Mouse (Mus musculus): ENCODE measurements around the gene Arvcf. TPM values are rescaled to one million over a fixed set of nuclear protein-coding genes. Genes with fewer than 3 reads are reported as not detected.

The Arvcf gene
- total and polyA plus RNA-seq, 3 experiments = 64.0 to 188 (median 154) TPM

DNA sequence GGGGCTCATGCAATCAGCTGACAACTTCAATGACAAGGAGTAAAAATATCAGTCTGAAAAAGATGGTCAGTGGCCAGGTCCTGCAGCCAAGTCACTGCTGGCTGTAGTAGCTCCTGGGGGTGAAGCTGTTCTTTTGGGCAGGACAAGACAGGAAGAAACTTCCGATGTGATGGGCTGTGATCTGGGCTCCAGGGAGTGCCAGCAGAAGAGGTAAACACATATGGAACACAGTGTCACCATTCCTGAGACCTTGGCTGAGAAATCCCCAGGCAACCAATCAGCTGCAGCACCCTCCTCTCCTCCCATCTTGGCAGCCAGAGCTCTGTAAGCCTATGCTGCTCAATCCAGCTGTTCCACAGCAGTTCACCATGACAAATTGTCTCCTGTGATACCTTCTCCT lies 8.1 kb upstream of the Arvcf start:
- no peaks in the 10 kb centered on the region for H3K27me3 ChIP-seq (ENCODE audit: insufficient read depth, low read length)
- ATAC-seq (ENCODE audit: extremely low read depth, insufficient number of reproducible peaks, low FRiP score, poor library complexity, severe bottlenecking) = no peak
- peaks cover 68% of the 10 kb centered on the region for H3K4me1 ChIP-seq (ENCODE audit: insufficient read depth, low read depth, low read length)
- H3K9me3 ChIP-seq (replicated peaks) = peaks cover 4% of the 10 kb centered on the region; the same call in 1 of the 2 replicates
- H3K4me3 ChIP-seq (ENCODE audit: low read depth, low read length) = no peak overlapping the region
- no peak for DNase-seq (ENCODE audit: low spot score)
- TF ChIP-seq GATA1 (IDR thresholded peaks at IDR 0.05; ENCODE audit: borderline replicate concordance, low read length) = no peak
- TF ChIP-seq POLR2AphosphoS5 (IDR thresholded peaks at IDR 0.05; ENCODE audit: insufficient replicate concordance, low read depth, low read length) = no peak
- TF ChIP-seq GATA2 (IDR thresholded peaks at IDR 0.05; ENCODE audit: borderline replicate concordance, low read depth, low read length) = no peak
- TF ChIP-seq TAL1 (conservative IDR thresholded peaks at IDR 0.05; ENCODE audit: low read depth, low read length) = no peak
- no peak for TF ChIP-seq CTCF (IDR thresholded peaks at IDR 0.05; ENCODE audit: low read depth, low read length)
- peaks cover 66% of the 10 kb centered on the region for H3K36me3 ChIP-seq (replicated peaks)

DNA sequence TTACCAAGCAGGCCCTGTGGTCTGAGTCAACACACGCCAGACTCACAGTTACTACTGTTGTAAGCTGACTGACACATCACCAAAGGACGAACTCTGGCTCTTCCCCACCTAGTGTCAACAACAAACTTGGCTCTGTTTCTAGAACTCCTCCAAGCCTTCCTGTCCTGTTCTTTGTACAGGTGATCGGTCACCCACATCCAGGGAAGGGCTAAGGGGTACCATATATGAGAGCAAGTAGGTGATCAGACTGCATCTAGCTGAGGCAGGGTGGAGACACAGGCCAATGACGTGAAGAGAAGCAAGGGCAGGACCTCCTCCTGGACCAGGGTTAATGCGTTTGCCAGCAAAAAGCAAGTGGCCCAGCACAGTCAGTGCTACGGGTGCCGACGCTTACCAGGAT lies 6.4 kb upstream of the Arvcf start:
- Histone ChIP-seq H3K36me3 (replicated peaks) (peaks cover 48% of the 10 kb centered on the region), H3K4me1 (ENCODE audit: insufficient read depth, low read depth, low read length) (peaks cover 64% of the 10 kb centered on the region), H3K4me3 (ENCODE audit: low read depth, low read length) (peak overlapping the region; percentile 74), H3K27me3 (ENCODE audit: insufficient read depth, low read length) (peaks cover 4% of the 10 kb centered on the region), H3K9me3 (replicated peaks) (peaks cover 4% of the 10 kb centered on the region; the same call in 1 of the 2 replicates)
- ATAC-seq (ENCODE audit: extremely low read depth, insufficient number of reproducible peaks, low FRiP score, poor library complexity, severe bottlenecking) = no peak
- DNase-seq (ENCODE audit: low spot score) = peak; percentile 22
- TF ChIP-seq GATA2 (IDR thresholded peaks at IDR 0.05; ENCODE audit: borderline replicate concordance, low read depth, low read length) (no peak), POLR2AphosphoS5 (IDR thresholded peaks at IDR 0.05; ENCODE audit: insufficient replicate concordance, low read depth, low read length) (no peak), TAL1 (conservative IDR thresholded peaks at IDR 0.05; ENCODE audit: low read depth, low read length) (no peak), GATA1 (IDR thresholded peaks at IDR 0.05; ENCODE audit: borderline replicate concordance, low read length) (no peak), CTCF (IDR thresholded peaks at IDR 0.05; ENCODE audit: low read depth, low read length) (no peak)

DNA sequence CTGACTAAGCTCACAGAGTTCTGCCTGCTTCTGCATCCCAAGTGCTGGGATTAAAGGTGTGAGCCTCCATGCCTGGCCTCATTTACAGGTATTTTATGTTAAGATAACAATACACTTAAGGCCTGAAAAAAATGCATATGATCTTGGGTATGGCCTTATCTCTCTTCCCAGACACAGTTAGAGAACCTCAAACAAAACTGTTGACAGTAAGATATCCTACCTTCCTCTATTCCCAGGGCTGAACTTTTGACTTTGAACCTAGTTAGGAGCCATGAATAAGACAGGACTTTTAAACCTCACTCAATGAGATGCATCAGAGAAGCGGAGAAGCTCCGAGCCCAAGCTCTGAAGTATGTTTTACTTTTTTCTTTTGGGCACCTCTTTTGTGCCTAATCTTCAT lies 5.9 kb upstream of the Arvcf start:
- peaks cover 44% of the 10 kb centered on the region for H3K36me3 ChIP-seq (replicated peaks)
- peaks cover 4% of the 10 kb centered on the region; the same call in 1 of the 2 replicates for H3K9me3 ChIP-seq (replicated peaks)
- H3K4me3 ChIP-seq (ENCODE audit: low read depth, low read length) = peak overlapping the region; percentile 74; the same call in 1 of the 2 replicates
- H3K4me1 ChIP-seq (ENCODE audit: insufficient read depth, low read depth, low read length) = peaks cover 64% of the 10 kb centered on the region
- ATAC-seq (ENCODE audit: extremely low read depth, insufficient number of reproducible peaks, low FRiP score, poor library complexity, severe bottlenecking) (peak; percentile 70), DNase-seq (ENCODE audit: low spot score) (peak; percentile 65)
- TF ChIP-seq POLR2AphosphoS5 (IDR thresholded peaks at IDR 0.05; ENCODE audit: insufficient replicate concordance, low read depth, low read length) = no peak
- TF ChIP-seq TAL1 (conservative IDR thresholded peaks at IDR 0.05; ENCODE audit: low read depth, low read length) = peak; percentile 94
- peaks cover 9% of the 10 kb centered on the region for H3K27me3 ChIP-seq (ENCODE audit: insufficient read depth, low read length)

DNA sequence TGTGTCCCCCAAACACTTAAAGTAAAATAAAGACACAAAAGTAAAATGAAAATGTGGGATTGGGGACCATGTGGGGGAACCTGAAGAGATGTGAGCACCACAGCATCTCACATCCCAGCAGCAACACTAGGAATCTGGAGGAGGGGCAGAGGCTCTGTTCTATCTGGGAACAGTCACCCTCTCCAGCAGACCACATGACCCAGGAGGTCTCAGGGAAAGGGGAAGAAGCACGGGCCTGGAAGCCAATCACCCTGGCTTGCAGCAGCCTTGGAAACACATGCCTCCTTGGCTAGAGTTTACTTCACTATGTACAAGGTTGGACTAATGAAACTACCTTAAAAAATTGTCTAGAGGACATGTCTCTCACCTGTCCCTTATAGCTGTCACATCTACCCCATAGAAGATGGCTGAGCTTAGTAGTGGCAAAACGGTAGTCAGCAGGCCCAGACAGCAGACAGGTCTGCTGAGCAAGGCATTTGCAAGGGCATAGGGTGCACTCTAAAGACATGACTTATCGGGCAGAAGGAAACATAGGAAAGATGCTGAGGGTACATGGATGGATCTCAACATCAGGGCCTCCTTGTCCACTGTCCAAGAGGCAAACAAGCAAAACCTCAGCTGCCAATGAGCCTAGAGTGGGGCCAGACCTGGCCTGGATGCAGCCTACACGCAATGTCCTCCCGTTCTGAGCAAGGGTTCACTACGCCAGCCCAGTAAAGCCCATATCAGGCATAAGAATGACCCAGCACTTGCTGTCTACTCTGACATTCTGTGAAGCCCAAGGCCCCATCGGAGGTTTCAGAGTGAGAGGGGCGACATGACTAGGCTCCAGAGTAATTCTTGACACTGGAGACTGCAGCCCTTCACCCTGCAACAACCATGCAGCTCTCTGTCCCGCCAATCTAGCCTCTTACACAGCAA lies 5.1 kb upstream of the Arvcf start:
- H3K9me3 ChIP-seq (replicated peaks) = peaks cover 4% of the 10 kb centered on the region; the same call in 1 of the 2 replicates
- H3K36me3 ChIP-seq (replicated peaks) = peaks cover 36% of the 10 kb centered on the region
- H3K27me3 ChIP-seq (ENCODE audit: insufficient read depth, low read length) = peaks cover 17% of the 10 kb centered on the region
- peak overlapping the region; percentile 74 for H3K4me3 ChIP-seq (ENCODE audit: low read depth, low read length)
- TF ChIP-seq TAL1 (conservative IDR thresholded peaks at IDR 0.05; ENCODE audit: low read depth, low read length) (no peak), GATA2 (IDR thresholded peaks at IDR 0.05; ENCODE audit: borderline replicate concordance, low read depth, low read length) (no peak)
- peak; percentile 16 for DNase-seq (ENCODE audit: low spot score)
- ATAC-seq (ENCODE audit: extremely low read depth, insufficient number of reproducible peaks, low FRiP score, poor library complexity, severe bottlenecking) = no peak
- peaks cover 63% of the 10 kb centered on the region for H3K4me1 ChIP-seq (ENCODE audit: insufficient read depth, low read depth, low read length)

DNA sequence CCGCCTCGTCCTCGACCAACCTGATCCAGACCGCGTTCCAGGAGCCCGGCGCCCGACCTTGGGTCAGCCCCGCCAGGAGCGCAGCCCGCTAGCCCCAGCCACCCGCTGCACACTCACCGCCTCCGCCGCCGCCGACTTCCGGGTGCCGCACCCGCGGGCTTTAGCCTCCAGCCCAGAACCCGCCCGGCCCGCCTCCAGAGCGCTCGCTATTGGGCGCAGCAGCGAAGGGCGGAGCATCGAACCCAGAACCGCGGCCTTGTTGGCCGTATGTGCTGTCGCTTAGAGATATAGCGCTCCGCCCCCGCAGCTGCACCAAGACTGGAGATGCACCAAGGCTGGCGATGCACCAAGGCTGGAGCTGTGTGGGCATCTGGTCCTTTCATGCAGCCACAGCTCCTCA lies 4.2 kb upstream of the Arvcf start:
- H3K27me3 ChIP-seq (ENCODE audit: insufficient read depth, low read length) = peaks cover 26% of the 10 kb centered on the region
- peaks cover 68% of the 10 kb centered on the region for H3K4me1 ChIP-seq (ENCODE audit: insufficient read depth, low read depth, low read length)
- peaks cover 28% of the 10 kb centered on the region for H3K36me3 ChIP-seq (replicated peaks)
- H3K4me3 ChIP-seq (ENCODE audit: low read depth, low read length) = peak overlapping the region; percentile 74
- DNase-seq (ENCODE audit: low spot score) (peak; percentile 98), ATAC-seq (ENCODE audit: extremely low read depth, insufficient number of reproducible peaks, low FRiP score, poor library complexity, severe bottlenecking) (peak; percentile 82)
- H3K9me3 ChIP-seq (replicated peaks) = peaks cover 4% of the 10 kb centered on the region; the same call in 1 of the 2 replicates
- no peak for TF ChIP-seq GATA2 (IDR thresholded peaks at IDR 0.05; ENCODE audit: borderline replicate concordance, low read depth, low read length)
- TF ChIP-seq POLR2AphosphoS5 (IDR thresholded peaks at IDR 0.05; ENCODE audit: insufficient replicate concordance, low read depth, low read length) = no peak
- TF ChIP-seq TAL1 (conservative IDR thresholded peaks at IDR 0.05; ENCODE audit: low read depth, low read length) = no peak
- TF ChIP-seq GATA1 (IDR thresholded peaks at IDR 0.05; ENCODE audit: borderline replicate concordance, low read length) = no peak
- no peak for TF ChIP-seq CTCF (IDR thresholded peaks at IDR 0.05; ENCODE audit: low read depth, low read length)

DNA sequence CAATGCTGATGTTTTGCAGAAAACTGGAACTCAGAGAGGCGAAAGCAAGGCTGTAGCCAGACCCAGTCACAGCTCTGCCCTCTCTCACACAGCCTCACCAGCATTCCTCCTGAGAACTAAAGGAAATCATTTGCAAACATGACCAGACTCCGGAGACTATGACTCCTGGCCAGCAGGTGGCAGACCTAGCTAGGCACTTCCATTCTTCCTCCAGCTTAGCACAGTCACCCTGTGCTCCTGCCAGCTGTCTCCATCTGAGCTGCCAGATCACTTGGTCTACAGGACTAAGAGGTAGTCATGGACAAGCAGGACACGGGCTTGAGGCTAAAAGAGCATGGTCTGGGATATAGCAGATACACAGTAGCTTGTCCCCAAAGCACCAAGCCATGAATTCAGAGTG lies 2.7 kb upstream of the Arvcf start:
- DNase-seq (ENCODE audit: low spot score) = peak; percentile 79
- peak; percentile 25; the same call in 1 of the 2 replicates for ATAC-seq (ENCODE audit: extremely low read depth, insufficient number of reproducible peaks, low FRiP score, poor library complexity, severe bottlenecking)
- Histone ChIP-seq H3K36me3 (replicated peaks) (peaks cover 13% of the 10 kb centered on the region), H3K9me3 (replicated peaks) (peaks cover 4% of the 10 kb centered on the region; the same call in 1 of the 2 replicates), H3K27me3 (ENCODE audit: insufficient read depth, low read length) (peaks cover 41% of the 10 kb centered on the region), H3K4me3 (ENCODE audit: low read depth, low read length) (no peak overlapping the region), H3K4me1 (ENCODE audit: insufficient read depth, low read depth, low read length) (peaks cover 67% of the 10 kb centered on the region)
- TF ChIP-seq GATA2 (IDR thresholded peaks at IDR 0.05; ENCODE audit: borderline replicate concordance, low read depth, low read length) = no peak
- no peak for TF ChIP-seq GATA1 (IDR thresholded peaks at IDR 0.05; ENCODE audit: borderline replicate concordance, low read length)
- TF ChIP-seq POLR2AphosphoS5 (IDR thresholded peaks at IDR 0.05; ENCODE audit: insufficient replicate concordance, low read depth, low read length) = no peak
- TF ChIP-seq CTCF (IDR thresholded peaks at IDR 0.05; ENCODE audit: low read depth, low read length) = peak; percentile 77
- TF ChIP-seq TAL1 (conservative IDR thresholded peaks at IDR 0.05; ENCODE audit: low read depth, low read length) = no peak
